Mouse (Mus musculus): ENCODE measurements around the gene Abcg4. TPM values are rescaled to one million over a fixed set of nuclear protein-coding genes. Genes with fewer than 3 reads are reported as not detected.

Abcg4 gene
- total RNA-seq, 1 experiment from 2014 or later = 43.4 TPM

DNA sequence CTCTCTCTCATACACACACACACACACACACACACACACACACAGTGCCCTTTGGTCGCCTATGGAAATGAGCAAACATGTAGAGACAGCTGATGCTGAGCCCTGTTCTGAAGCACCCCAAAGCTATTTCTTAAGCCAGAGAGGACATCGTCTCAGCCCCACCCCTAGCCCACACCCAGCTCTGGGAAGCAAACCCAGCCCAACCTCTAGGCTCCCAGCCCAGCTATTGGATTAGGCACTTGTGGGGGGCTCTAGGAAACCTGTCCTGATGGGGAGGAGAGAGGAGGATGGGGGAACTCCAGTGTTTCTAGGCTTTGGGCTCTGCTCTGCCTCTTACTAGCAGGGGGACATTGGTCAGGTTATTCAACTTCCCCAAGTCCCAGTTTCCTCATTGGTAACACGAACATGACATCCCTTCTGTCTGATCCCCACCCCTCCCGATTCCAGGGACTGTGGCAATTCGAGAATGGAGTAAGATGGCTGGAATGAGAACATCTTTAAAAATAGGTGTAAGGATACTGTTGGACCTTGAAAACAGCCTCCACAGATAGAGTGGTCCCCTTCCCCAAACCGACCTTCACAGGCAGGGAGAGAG is 2.1 kb downstream of the Abcg4 start:
- no peak for DNase-seq

- peak; percentile 53 for DNase-seq
Measured at GRCm38 (mm10) chr9:44283183-44283582, 5.2 kb downstream of the Abcg4 start.

DNA sequence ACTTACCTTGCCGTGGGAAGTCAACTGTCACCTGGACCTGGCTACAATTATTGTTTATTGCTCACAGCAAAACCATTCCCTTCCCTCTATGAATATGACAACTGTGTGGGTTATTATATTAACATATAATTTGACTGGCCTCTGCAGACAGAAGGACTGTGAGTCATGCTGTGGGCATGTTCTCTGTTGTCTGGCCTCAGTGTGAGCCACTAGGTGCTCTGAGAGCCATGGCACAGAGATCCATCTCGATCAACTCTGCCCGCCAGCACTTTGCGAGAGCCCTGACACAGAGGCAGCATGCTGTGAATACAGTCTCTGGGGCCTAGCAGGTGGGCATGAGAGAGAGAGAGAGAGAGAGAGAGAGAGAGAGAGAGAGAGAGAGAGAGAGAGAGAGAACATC is 18.4 kb downstream of the Abcg4 start:
- peak; percentile 31 for DNase-seq

DNA sequence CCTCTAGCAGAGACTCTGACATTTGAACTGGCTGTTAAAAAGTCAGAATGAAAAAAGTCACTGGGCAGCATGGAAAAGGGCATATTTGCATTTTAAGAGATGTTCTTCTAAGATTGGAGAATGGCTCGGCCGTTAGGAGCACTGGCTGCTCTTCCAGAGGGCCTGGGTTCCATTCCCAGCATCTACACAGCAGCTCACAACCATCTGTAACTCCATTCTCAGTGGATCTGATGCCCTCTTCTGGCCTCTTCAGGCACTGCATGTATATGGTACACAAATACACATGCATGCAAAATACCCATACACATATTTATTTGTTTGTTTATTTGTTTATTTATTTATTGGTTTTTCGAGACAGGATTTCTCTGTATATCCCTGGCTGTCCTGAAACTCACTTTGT is 19.3 kb downstream of the Abcg4 start:
- no peak for DNase-seq

DNA sequence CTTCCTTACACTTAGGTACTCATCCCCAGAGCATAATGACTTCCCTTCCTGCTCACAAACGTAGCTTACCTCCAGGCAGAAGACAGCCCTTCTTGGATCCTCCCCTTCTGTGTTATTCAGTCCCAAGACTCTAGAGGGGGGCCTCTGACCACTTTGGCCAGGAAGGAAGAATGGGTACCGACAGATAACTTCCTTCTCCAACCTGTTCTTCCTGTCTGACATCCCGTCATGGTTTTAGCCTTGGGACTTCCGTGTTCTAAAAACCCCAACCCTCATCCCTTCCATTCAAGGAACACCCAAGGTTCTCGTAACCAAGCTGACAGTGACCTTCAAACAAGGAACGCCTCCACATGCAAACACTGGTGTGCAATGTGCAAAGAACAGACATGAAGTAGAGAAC is 20.0 kb downstream of the Abcg4 start, which contains the start of gene Nlrx1:
Nlrx1 (minus strand) TSS at position 168 of the 400 bp plus-strand sequence.
- no peak for DNase-seq

GRCm38 (mm10) chr9:44268027-44268360 is 20.4 kb downstream of the Abcg4 start:
- peak; percentile 96 for DNase-seq

DNA sequence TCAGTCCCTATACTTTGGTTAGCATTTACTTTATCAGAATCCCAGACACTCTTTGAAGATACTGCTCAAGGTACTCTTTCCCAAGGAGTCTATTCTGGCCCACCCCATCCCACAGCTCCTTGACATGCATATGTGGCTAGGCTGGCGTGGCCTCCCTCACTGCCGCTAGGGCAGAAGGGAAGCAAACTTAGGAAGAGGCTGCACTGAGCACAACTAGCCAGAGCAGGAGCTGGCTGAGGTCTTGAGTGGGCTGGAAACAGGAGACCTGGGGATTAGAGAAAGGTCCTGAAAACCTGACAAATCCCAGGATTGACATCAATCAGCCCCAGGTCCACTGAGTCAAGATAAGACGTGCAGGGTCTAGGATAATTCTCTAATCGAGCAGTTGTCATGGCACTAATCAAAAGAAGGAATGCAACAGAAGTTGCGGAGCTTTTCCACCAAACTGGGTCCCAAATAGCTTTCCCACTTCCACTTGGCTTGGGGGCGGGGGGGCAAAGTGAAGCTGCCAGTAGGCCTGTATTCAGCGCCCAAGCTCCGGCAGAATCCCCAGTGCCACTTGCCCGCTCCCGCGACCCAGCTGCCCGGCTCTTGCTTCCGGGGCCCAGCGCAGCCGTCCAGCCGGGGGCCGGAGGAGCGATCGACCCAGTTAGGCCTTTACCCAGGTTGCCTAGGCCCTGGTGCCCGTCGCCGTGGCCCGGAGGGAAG is 20.9 kb downstream of the Abcg4 start:
- DNase-seq = peak; percentile 40

DNA sequence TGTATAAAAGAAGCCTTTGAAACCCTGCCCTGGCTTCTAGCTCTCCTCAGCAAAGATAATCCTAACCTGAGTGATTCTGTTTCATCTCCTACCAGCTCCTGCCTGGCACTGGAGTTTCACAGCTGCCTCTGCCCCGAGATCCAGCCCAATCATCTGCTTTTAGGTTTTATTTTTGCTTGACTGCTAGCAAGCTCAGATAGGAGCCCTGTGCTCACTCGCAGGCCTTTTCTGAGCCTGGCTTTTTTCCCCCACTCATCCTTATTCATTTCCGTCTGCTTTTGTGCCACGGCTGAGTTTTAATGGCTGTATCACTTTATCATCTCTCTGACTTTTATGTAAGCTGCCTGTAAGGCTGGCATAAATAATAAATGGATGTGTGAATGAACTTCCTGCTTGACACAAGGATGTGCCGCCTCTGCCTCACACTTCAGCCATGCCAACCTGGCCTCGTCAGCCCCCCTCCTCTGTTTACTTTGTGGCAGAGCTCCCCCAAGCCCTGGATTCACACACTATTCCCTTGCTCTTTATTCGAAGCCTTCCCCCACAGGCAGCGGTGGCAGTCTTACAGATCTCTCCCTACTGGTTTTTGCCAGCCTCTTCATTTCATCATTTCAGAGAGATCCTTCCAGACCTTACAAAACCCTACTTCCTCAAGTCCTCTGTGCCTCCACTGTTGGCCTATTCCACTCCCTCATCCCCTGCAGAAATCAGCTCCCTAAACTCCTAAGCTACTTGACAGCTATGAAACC is 21.8 kb downstream of the Abcg4 start:
- no peak for DNase-seq

GRCm38 (mm10) chr9:44261388-44261787 is 27.0 kb downstream of the Abcg4 start:
- DNase-seq = no peak

DNA sequence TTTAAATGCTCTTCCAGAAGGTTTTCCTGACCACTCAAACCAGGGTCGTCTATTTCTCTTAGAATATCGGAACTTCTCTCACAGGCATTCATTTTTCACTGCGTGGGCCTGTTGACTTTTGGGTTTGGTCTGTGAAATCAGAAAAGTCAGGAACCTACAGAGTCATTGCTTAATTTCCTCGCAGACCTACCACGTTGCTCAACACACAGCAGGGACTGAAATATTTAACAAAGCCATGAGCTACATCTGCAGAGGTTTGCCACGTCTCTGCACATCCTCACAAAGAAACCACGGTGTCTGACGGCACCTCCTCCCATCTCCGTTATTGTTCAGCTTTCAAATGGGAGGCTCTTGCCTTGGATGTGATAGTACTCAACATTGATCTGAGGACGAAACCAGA is 29.4 kb downstream of the Abcg4 start:
- DNase-seq = no peak

DNA sequence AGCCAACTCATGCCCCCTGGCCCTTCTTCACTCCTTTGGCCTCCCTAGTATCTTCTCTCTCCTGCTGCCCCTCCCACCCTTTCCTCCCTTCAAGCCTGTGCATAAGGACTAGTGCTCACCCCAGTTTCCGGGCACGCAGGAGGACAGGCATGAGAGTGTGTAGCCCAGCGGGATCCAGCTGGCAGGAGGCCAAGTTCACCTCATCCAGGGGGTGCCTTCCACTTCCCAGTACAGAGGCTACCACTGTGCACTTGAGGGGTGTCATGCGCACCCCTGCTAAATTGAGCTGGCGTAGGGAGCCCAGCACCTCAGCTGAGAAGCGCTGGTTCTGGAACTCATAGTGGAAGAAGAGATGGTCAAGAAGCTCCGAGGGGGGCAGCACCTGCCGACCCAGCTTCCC is 32.2 kb downstream of the Abcg4 start:
- DNase-seq = no peak

DNA sequence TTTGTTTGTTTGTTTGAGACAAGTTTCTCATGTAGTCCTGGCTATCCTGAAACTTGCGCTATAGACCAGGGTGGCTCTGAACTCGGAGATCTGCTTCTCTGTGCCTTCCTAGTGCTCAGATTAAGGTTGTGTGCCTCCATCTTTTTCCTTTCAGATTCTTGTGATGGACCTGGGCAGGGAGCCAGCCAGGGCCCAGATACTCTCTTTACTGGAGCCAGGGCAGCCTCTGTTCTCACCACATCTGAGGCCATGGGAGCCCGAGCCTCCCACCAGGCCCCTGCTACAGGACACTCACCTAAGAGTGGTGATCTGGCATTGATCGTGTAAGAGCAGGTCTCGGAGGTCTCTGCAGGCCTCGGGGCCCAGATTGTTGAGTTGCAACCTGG is 33.3 kb downstream of the Abcg4 start:
- DNase-seq = no peak

DNA sequence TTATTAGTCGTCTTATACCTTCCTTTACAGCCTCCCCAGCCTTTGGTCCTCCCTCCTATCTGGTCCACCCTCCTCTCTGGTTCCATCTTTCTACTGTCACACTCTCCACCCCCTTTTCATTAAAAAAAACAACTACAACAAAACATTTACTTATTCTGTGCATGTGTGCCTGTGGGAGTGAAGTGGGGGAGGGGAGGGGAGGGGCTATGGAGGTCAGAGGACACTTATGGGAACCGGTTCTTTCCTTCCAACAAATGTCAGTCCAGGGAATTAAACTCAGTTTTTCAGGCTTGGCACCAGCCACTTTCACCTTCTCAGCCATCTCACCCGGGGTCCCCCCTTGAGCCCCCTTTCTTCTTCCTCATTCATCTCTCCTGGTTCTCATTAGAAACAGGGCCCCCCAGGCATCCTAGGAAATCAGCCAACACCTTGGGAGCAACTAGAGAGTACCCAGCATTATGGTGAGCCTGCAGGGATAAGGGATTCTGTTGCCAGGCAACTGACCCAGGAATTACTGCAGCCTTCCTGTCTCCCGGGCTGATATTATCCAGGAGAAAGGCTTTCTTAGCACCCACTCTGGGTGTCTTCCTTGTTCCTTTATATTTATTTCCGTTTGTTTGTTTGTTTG is 33.8 kb downstream of the Abcg4 start:
- DNase-seq = no peak

GRCm38 (mm10) chr9:44253441-44253840 is 35.0 kb downstream of the Abcg4 start:
- DNase-seq = no peak

DNA sequence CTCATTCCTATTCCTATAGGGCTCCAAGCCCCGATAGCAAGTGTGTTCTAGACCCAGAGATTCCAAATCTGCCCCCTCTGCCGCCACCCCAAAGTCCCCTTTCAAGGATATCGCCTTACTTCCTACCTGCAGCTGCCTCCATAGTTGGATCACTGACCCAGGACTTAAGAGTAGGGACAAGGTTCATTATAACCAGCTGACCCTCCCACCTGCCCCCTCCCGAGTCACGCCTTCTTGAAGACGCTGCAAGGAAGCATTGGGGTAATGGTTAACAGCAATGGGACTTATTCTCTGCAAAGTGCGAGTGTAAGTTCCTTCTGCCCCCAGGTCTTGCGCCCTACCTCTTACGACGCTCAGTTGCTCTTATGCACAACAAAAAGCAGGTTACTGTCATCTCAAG is 37.1 kb downstream of the Abcg4 start, which contains the start of gene Pdzd3:
Pdzd3 (minus strand) TSS at position 158 of the 400 bp plus-strand sequence.
- no peak for DNase-seq

DNA sequence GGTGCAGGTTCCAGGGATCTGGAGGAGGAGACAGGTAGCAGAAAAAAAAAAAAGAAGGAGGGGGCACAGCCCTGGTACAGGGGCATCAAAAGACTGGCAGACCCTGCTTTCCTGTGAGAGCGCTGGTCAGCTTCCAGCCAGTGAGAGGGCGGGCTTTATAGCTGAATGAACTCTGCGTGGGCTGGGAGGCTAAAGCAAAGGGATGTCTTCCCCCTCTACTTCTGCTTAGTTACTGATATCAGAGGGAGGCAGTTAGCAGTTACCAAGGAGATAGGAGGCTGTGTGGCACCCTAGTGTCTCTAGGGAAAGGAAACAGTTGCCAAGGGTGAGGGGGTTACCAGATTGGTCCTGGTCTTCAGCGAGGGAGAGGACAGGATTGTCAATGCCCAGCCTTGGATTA is 38.0 kb downstream of the Abcg4 start:
- no peak for DNase-seq

- DNase-seq = peak; percentile 78
Measured at GRCm38 (mm10) chr9:44249181-44250146, 39.0 kb downstream of the Abcg4 start.

GRCm38 (mm10) chr9:44247907-44248306 is 40.5 kb downstream of the Abcg4 start:
- no peak for DNase-seq

GRCm38 (mm10) chr9:44243621-44244020 is 44.8 kb downstream of the Abcg4 start:
- DNase-seq = no peak

GRCm38 (mm10) chr9:44241418-44241817 is 47.0 kb downstream of the Abcg4 start:
- no peak for DNase-seq

GRCm38 (mm10) chr9:44240911-44241310 is 47.5 kb downstream of the Abcg4 start:
- DNase-seq = peak; percentile 48

- no peak for DNase-seq
Measured at GRCm38 (mm10) chr9:44240399-44240798, 48.0 kb downstream of the Abcg4 start, which contains the start of gene Ccdc153. TSS of gene Ccdc153 (plus strand) at chr9:44240676.
